Mouse (Mus musculus): Measurements from ENCODE around the gene Vmn1r112. TPM values are rescaled to one million over a fixed set of nuclear protein-coding genes. Genes with fewer than 3 reads are reported as not detected.
"Not testable (repeated sequence)": the region's sequence is repeated elsewhere in the genome, so short reads cannot be mapped to it uniquely, and the experiment has no call there.

The Vmn1r112 gene
- not detected in 2 replicates for polyA plus RNA-seq (2015; fragmentation: Nextera tagmentation; extraction: Ambion mirVana)

- H3K9ac ChIP-seq (replicated peaks; ENCODE audit: low read depth, low read length), result not testable (repeated sequence)
Observed at GRCm38 (mm10) chr7:20770885-20771284, at the start of gene Vmn1r112. Vmn1r112 (plus strand) TSS chr7:20771185.

DNA sequence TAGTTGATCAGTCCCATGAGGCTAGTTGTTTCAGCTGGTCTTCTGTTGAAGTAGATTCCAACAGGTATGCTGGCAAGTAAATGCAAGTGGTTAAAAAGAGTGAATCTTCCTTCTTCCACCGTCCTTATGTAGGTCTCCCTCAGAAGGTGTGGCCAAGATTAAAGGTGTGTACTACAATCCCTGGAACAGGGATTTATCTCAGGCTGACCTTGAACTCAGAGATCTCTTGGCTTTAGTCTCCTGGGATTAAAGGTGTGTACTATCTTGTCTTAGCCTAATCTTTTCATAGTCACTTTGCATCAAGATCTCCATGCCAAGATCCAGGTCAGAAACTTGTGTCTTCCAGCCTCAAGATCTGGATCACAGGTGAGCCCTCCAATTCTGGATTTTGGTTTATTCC is 40.5 kb upstream of the Vmn1r112 start, which contains the start of gene Gm10668:
TSS of gene Gm10668 (minus strand) at position 101 of the 400 bp plus-strand sequence.
- H3K36me3 ChIP-seq (ENCODE audit: control insufficient read depth, insufficient read depth); H3K9me3 ChIP-seq (ENCODE audit: control insufficient read depth, low read length); H3K27ac ChIP-seq (ENCODE audit: low read length); ATAC-seq; H3K4me1 ChIP-seq (replicated peaks; ENCODE audit: control insufficient read depth, insufficient read depth, low read length); H3K4me2 ChIP-seq (ENCODE audit: low read length); H3K4me3 ChIP-seq (replicated peaks; ENCODE audit: low read length); H3K9ac ChIP-seq (replicated peaks; ENCODE audit: low read depth, low read length); H3K27me3 ChIP-seq (replicated peaks; ENCODE audit: control insufficient read depth, insufficient read depth, low read length): not testable (repeated sequence)
- WGBS, result no CpG with 5 or more reads among the region's 1 CpGs

More at GRCm38 (mm10) chr7:20770885-20771284, at the start of gene Vmn1r112:
- not testable (repeated sequence) for H3K27me3 ChIP-seq (replicated peaks; ENCODE audit: control insufficient read depth, insufficient read depth, low read length); H3K9me3 ChIP-seq (ENCODE audit: control insufficient read depth, low read length); H3K4me2 ChIP-seq (ENCODE audit: low read length); H3K27ac ChIP-seq (ENCODE audit: low read length); H3K4me3 ChIP-seq (replicated peaks; ENCODE audit: low read length); H3K36me3 ChIP-seq (ENCODE audit: control insufficient read depth, insufficient read depth); ATAC-seq; H3K4me1 ChIP-seq (replicated peaks; ENCODE audit: control insufficient read depth, insufficient read depth, low read length)
- WGBS, result no CpG with 5 or more reads among the region's 3 CpGs

- WGBS, result 57% methylated on average over 2 of the region's 2 CpGs
- ATAC-seq; H3K27ac ChIP-seq (ENCODE audit: low read length): not testable (repeated sequence)
Observed at GRCm38 (mm10) chr7:20786985-20787384, 16.0 kb downstream of the Vmn1r112 start, which contains the start of gene Vmn1r113. Vmn1r113 (plus strand) TSS chr7:20787285.

DNA sequence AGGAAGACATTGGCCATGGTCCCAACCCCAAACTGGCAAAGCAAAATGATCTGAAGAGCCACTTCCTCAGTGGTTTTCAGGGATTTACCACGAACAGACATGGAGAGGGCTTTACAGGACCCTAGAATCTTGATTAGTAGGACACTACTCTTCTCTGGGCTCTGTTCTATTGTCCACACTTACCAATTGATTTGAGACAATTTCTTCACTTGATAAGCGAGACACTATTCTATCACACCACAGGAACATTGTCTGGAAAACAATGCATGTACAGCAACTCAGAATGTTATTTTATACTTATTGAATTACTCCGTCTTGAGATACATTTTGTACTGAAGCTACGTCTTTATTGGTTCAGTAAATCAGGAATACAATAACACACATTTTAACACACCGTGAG is 41.1 kb downstream of the Vmn1r112 start, which contains the start of gene Vmn1r114:
TSS of gene Vmn1r114 (minus strand) at position 101 of the 400 bp plus-strand sequence.
- not testable (repeated sequence) for H3K27me3 ChIP-seq (replicated peaks; ENCODE audit: control insufficient read depth, insufficient read depth, low read length); ATAC-seq; H3K4me2 ChIP-seq (ENCODE audit: low read length); H3K4me3 ChIP-seq (replicated peaks; ENCODE audit: low read length); H3K36me3 ChIP-seq (ENCODE audit: control insufficient read depth, insufficient read depth); H3K9ac ChIP-seq (replicated peaks; ENCODE audit: low read depth, low read length); H3K9me3 ChIP-seq (ENCODE audit: control insufficient read depth, low read length); H3K27ac ChIP-seq (ENCODE audit: low read length); H3K4me1 ChIP-seq (replicated peaks; ENCODE audit: control insufficient read depth, insufficient read depth, low read length)
- WGBS, result no CpG with 5 or more reads among the region's 5 CpGs

More at GRCm38 (mm10) chr7:20786985-20787384, 16.0 kb downstream of the Vmn1r112 start, which contains the start of gene Vmn1r113:
- H3K4me3 ChIP-seq (replicated peaks; ENCODE audit: low read length); H3K4me1 ChIP-seq (replicated peaks; ENCODE audit: control insufficient read depth, insufficient read depth, low read length); H3K27me3 ChIP-seq (replicated peaks; ENCODE audit: control insufficient read depth, insufficient read depth, low read length); H3K9me3 ChIP-seq (ENCODE audit: control insufficient read depth, low read length); H3K4me2 ChIP-seq (ENCODE audit: low read length); H3K9ac ChIP-seq (replicated peaks; ENCODE audit: low read depth, low read length); H3K36me3 ChIP-seq (ENCODE audit: control insufficient read depth, insufficient read depth): not testable (repeated sequence)

Other genes with a start within 250 kb of the Vmn1r112 start
- gene Vmn1r104, start 237.3 kb upstream of the Vmn1r112 start, polyA plus RNA-seq (2015; fragmentation: Nextera tagmentation; extraction: Ambion mirVana), result not detected in 2 replicates
- gene Gm5726, start 225.4 kb upstream of the Vmn1r112 start, polyA plus RNA-seq (2015; fragmentation: Nextera tagmentation; extraction: Ambion mirVana), result not detected in 2 replicates
- gene Gm4141, start 194.9 kb upstream of the Vmn1r112 start, polyA plus RNA-seq (2015; fragmentation: Nextera tagmentation; extraction: Ambion mirVana), result not detected in 2 replicates
- gene Gm4513, start 172.2 kb upstream of the Vmn1r112 start, polyA plus RNA-seq (2015; fragmentation: Nextera tagmentation; extraction: Ambion mirVana), result not detected in 2 replicates
- not detected in 2 replicates for gene Vmn1r107, start 102.3 kb upstream of the Vmn1r112 start, polyA plus RNA-seq (2015; fragmentation: Nextera tagmentation; extraction: Ambion mirVana)
- gene Vmn1r111, start 68.0 kb upstream of the Vmn1r112 start, polyA plus RNA-seq (2015; fragmentation: Nextera tagmentation; extraction: Ambion mirVana), result not detected in 2 replicates
- gene Gm10668, start 40.6 kb upstream of the Vmn1r112 start, polyA plus RNA-seq (2015; fragmentation: Nextera tagmentation; extraction: Ambion mirVana), result not detected in 2 replicates
- not detected in 2 replicates for gene Vmn1r113, start 16.1 kb downstream of the Vmn1r112 start, polyA plus RNA-seq (2015; fragmentation: Nextera tagmentation; extraction: Ambion mirVana)
- not detected in 2 replicates for gene Vmn1r114, start 41.0 kb downstream of the Vmn1r112 start, polyA plus RNA-seq (2015; fragmentation: Nextera tagmentation; extraction: Ambion mirVana)
- gene Vmn1r115, start 73.8 kb downstream of the Vmn1r112 start, polyA plus RNA-seq (2015; fragmentation: Nextera tagmentation; extraction: Ambion mirVana), result not detected in 2 replicates
- gene Vmn1r116, start 101.1 kb downstream of the Vmn1r112 start, polyA plus RNA-seq (2015; fragmentation: Nextera tagmentation; extraction: Ambion mirVana), result not detected in 2 replicates
- not detected in 2 replicates for gene Vmn1r117, start 112.9 kb downstream of the Vmn1r112 start, polyA plus RNA-seq (2015; fragmentation: Nextera tagmentation; extraction: Ambion mirVana)
- gene Vmn1r118, start 141.2 kb downstream of the Vmn1r112 start, polyA plus RNA-seq (2015; fragmentation: Nextera tagmentation; extraction: Ambion mirVana), result not detected in 2 replicates
- not detected in 2 replicates for gene Vmn1r119, start 241.3 kb downstream of the Vmn1r112 start, polyA plus RNA-seq (2015; fragmentation: Nextera tagmentation; extraction: Ambion mirVana)